Mouse (Mus musculus): ENCODE measurements around the gene Slc8a1. TPM values are rescaled to one million over a fixed set of nuclear protein-coding genes. Genes with fewer than 3 reads are reported as not detected.

Slc8a1 gene
- polyA plus RNA-seq (2015; fragmentation: Nextera tagmentation; extraction: Ambion mirVana) = 9.8 and 11.1 TPM in 2 replicates

GRCm38 (mm10) chr17:81738311-81738755 is at the start of gene Slc8a1:
Gene Slc8a1, minus strand, starts transcription at chr17:81738377.

DNA sequence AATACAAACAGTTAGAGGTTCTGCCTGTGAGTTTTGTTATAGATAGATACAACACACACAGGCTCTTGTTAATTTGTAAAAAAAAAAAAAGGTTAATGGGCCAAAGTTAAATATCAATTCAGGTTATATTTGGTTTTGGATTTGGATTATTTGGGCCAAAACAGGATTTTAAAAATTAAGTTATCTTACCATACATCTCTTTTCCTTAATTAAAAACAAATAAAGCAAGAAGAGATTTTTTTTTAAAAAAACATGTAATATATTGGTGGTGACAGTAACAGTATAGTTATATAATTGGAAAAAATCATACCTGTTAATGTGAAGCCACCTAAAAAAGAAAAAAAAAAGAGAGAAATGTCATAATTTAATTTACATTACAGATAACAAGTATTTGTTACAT is 296.7 kb downstream of the Slc8a1 start, which contains the start of gene Gm11096:
Gene Gm11096, plus strand, starts transcription at position 301 of the 400 bp plus-strand sequence.

Measured in urinary bladder, postnatal 0 days (tissue).